In the genomic region with DNA sequence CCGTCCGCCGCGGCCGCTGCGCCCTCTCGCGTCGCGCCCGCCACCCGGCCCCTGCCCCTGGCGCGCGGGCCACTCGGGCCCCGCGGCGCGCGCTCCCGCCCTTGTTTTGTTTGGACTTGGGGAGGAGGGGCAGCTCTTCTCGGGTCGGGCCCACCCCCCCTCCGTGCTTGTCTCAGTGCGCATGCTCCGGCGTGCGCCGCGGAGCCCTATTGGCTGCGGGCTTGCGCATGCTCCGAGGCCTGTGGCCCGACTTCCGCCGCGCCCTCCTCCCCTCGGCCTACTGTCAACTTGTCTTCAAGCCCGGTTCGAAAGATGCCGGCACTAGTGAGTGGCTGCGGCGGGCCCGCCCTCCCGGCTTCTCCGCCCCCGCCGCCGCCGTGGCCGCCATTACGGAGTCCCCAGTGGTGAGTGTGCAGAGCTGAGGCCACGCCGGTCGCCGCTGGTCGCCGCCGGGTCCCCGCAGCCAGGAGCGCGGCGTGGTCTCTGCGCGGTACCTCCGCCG, we compare ENCODE assay signal across 8 mouse cellular contexts. TPM values are rescaled to one million over a fixed set of nuclear protein-coding genes. Genes with fewer than 3 reads are reported as not detected.
DNase-seq lines count a peak whose midpoint lies in the region; ATAC-seq lines count a peak whose summit lies in the region.

No protein-coding gene starts in this region.

- peak; percentile 98 for DNase-seq in adrenal gland, adult 18-20 months (ENCODE audit: low spot score in 2 of 2)
- DNase-seq in embryo, embryonic 11 days: peak; percentile 98
- peak; percentile 99 for DNase-seq in gastrocnemius, postnatal 25 days
- DNase-seq in intestine, embryonic 14.5 days (ENCODE audit: low spot score): peak; percentile 99
- peak; percentile 98 to 99 for DNase-seq in left cerebral cortex, postnatal 14 days (ENCODE audit: low spot score in 2 of 2)
- DNase-seq in mesoderm, embryonic 11.5 days (ENCODE audit: low read depth, low spot score): peak; percentile 98
- DNase-seq in right cerebral cortex, postnatal 36 days (ENCODE audit: low spot score in 2 of 2): peak; percentile 97 to 98
- peak; percentile 98 for DNase-seq in yolk sac, embryonic 10.5 days (ENCODE audit: low spot score)

- peak overlapping the region; percentile 98 for H3K9ac ChIP-seq in intestine, embryonic 14.5 days (ENCODE audit: low read length)

- H3K27ac ChIP-seq in intestine, embryonic 14.5 days (ENCODE audit: low read depth): peak overlapping the region; percentile 99

- H3K36me3 ChIP-seq in intestine, embryonic 14.5 days (ENCODE audit: control insufficient read depth, insufficient read depth, low read length): peaks cover 2% of the 10 kb centered on the region

- peak; percentile 94 for ATAC-seq in intestine, embryonic 14.5 days (replicated peaks; ENCODE audit: low FRiP score, low TSS enrichment, low read depth)

- peak overlapping the region; percentile 98 for H3K4me3 ChIP-seq in intestine, embryonic 14.5 days (ENCODE audit: low read depth, low read length)

- H3K4me1 ChIP-seq in intestine, embryonic 14.5 days (replicated peaks; ENCODE audit: control insufficient read depth, insufficient read depth, low read length): peaks cover 25% of the 10 kb centered on the region

- WGBS in intestine, embryonic 14.5 days: under 1% methylated on average over 68 of the region's 68 CpGs

- H3K27me3 ChIP-seq in intestine, embryonic 14.5 days (replicated peaks; ENCODE audit: control insufficient read depth, insufficient read depth, low read length): no peaks in the 10 kb centered on the region

- intact Hi-C loops in left cerebral cortex, postnatal 14 days (cut with DNase I): loop anchor here (10.0 kb wide), 1 partner anchor 252 kb away; no protein-coding TSS in a partner anchor

- no peaks in the 10 kb centered on the region for H3K9me3 ChIP-seq in intestine, embryonic 14.5 days (ENCODE audit: control insufficient read depth, low read length)

- H3K4me2 ChIP-seq in intestine, embryonic 14.5 days (ENCODE audit: low read length): peak overlapping the region; percentile 68

RNA-seq across cellular contexts. Expression of a gene that starts 0.8 kb away (rescaled TPM):
- 100 to 1,000 TPM; 159 to 223 TPM for total RNA-seq in adrenal gland, adult 18-20 months (2021)
- 10 to 100 TPM; 45.5 to 53.0 TPM for total RNA-seq in gastrocnemius, postnatal 25 days (2021)
- 154 and 158 TPM in 2 replicates for polyA plus RNA-seq in intestine, embryonic 14.5 days (2014; fragmentation: Nextera tagmentation; extraction: Ambion mirVana)
- total RNA-seq in left cerebral cortex, postnatal 14 days (2021): 100 to 1,000 TPM; 149 to 154 TPM

RNA-seq across cellular contexts. Expression of a gene that starts 33.3 kb away (rescaled TPM):
- 1 to 10 TPM; 1.6 to 2.2 TPM for total RNA-seq in adrenal gland, adult 18-20 months (2021)
- total RNA-seq in gastrocnemius, postnatal 25 days (2021): under 1 TPM in 1 of 2 experiments, not detected in 1; 0.19 TPM
- 1.0 and 1.2 TPM in 2 replicates for polyA plus RNA-seq in intestine, embryonic 14.5 days (2014; fragmentation: Nextera tagmentation; extraction: Ambion mirVana)
- 10 to 100 TPM; 35.2 to 37.1 TPM for total RNA-seq in left cerebral cortex, postnatal 14 days (2021)

RNA-seq across cellular contexts. Expression of a gene that starts 33.3 kb away (rescaled TPM):
- total RNA-seq in adrenal gland, adult 18-20 months (2021): 1 to 10 TPM; 2.8 to 3.6 TPM
- total RNA-seq in gastrocnemius, postnatal 25 days (2021): not detected
- polyA plus RNA-seq in intestine, embryonic 14.5 days (2014; fragmentation: Nextera tagmentation; extraction: Ambion mirVana): 0.69 and 1.0 TPM in 2 replicates
- 10 to 100 TPM; 16.7 to 18.0 TPM for total RNA-seq in left cerebral cortex, postnatal 14 days (2021)

Comparison
In these comparisons a context has a peak if more than half of its experiments do, and no peak if none do; other contexts are left out.
1. Peak in every context shown above with its lines: DNase-seq, ATAC-seq, H3K4me3 ChIP-seq and H3K27ac ChIP-seq.
2. RNA of a gene that starts 33.3 kb away (total RNA-seq): 35.2 to 37.1 TPM in left cerebral cortex, postnatal 14 days; 1.6 to 2.2 TPM in adrenal gland, adult 18-20 months and 0.19 TPM in gastrocnemius, postnatal 25 days; every median in the first group is over 10 times any median in the second.